Mouse (Mus musculus) megakaryocyte, embryonic 14.5 days (primary cell): ENCODE data around the gene Atg101.

Experiments
- FLI1 ChIP-seq: IDR thresholded peaks from 2 replicates; pipeline ENCODE4 v1.6.1; 2012; ENCODE audit warnings: low read length, inconsistent platforms, mixed read lengths
- GATA1 ChIP-seq: IDR thresholded peaks from 3 replicates; pipeline ENCODE4 v1.6.1; 2012; ENCODE audit warnings: mixed read lengths, low read length, inconsistent platforms, borderline replicate concordance

DNA sequence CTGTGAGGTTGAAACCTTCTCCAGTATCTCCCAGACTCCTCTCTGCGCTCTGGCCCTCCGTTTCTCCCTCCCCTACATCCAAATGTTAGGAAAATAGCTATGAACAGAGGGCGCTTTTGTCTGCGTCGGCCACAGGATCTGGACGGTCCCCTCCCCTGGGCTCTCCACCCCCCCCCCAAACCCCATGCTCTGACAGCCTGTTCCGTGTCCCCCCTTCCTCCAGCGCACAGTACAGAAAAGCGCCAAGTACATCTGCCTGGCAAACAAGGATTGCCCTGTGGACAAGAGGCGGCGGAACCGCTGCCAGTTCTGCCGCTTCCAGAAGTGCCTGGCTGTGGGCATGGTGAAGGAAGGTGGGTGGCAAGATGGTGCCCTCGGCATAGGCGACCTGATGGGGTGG lies 12.6 kb upstream of the Atg101 start:
- no peak for TF ChIP-seq GATA1
- TF ChIP-seq FLI1, result no peak
